Mouse (Mus musculus) mature B cell (primary cell): ENCODE data around the gene Gm28038.

Source experiments
- in situ Hi-C: fragments of 300-500 bp; cut with MboI; formaldehyde crosslinking; loops from 2 replicates; pipeline ENCODE4 v1.14.3; 2019

Gene Gm28038

GRCm38 (mm10) chr2:30285416-30286181 is 4.8 kb downstream of the Gm28038 start:
- in situ Hi-C loops, result no loop called here

GRCm38 (mm10) chr2:30286192-30287026 is 5.6 kb downstream of the Gm28038 start, which contains the start of the genes Dolk and Nup188:
Gene Dolk, minus strand, starts transcription at chr2:30286334.
Gene Nup188, plus strand, starts transcription at chr2:30286397.
- in situ Hi-C loops, result no loop called here

- in situ Hi-C loops, result no loop called here
Observed at GRCm38 (mm10) chr2:30287027-30287373, 6.2 kb downstream of the Gm28038 start.

GRCm38 (mm10) chr2:30299525-30299924 is 18.7 kb downstream of the Gm28038 start:
- in situ Hi-C loops, result no loop called here

- in situ Hi-C loops, result no loop called here
Observed at GRCm38 (mm10) chr2:30299966-30300365, 19.1 kb downstream of the Gm28038 start.

GRCm38 (mm10) chr2:30306087-30306486 is 25.2 kb downstream of the Gm28038 start:
- in situ Hi-C loops, result no loop called here

- in situ Hi-C loops, result no loop called here
Observed at GRCm38 (mm10) chr2:30309351-30309750, 28.5 kb downstream of the Gm28038 start.

- in situ Hi-C loops, result no loop called here
Observed at GRCm38 (mm10) chr2:30311481-30311880, 30.6 kb downstream of the Gm28038 start.

GRCm38 (mm10) chr2:30316136-30316535 is 35.3 kb downstream of the Gm28038 start:
- in situ Hi-C loops, result no loop called here

- in situ Hi-C loops, result no loop called here
Observed at GRCm38 (mm10) chr2:30316955-30317354, 36.1 kb downstream of the Gm28038 start.

GRCm38 (mm10) chr2:30319260-30319659 is 38.4 kb downstream of the Gm28038 start:
- in situ Hi-C loops, result no loop called here

- in situ Hi-C loops, result no loop called here
Observed at GRCm38 (mm10) chr2:30323111-30323510, 42.3 kb downstream of the Gm28038 start.

- in situ Hi-C loops, result no loop called here
Observed at GRCm38 (mm10) chr2:30325296-30325695, 44.5 kb downstream of the Gm28038 start.

GRCm38 (mm10) chr2:30327276-30327675 is 46.4 kb downstream of the Gm28038 start:
- in situ Hi-C loops, result no loop called here

- in situ Hi-C loops, result no loop called here
Observed at GRCm38 (mm10) chr2:30328791-30329190, 47.9 kb downstream of the Gm28038 start.

- in situ Hi-C loops, result no loop called here
Observed at GRCm38 (mm10) chr2:30335324-30335723, 54.5 kb downstream of the Gm28038 start.

GRCm38 (mm10) chr2:30336174-30336915 is 55.5 kb downstream of the Gm28038 start:
- in situ Hi-C loops, result no loop called here

- in situ Hi-C loops, result no loop called here
Observed at GRCm38 (mm10) chr2:30337179-30337578, 56.3 kb downstream of the Gm28038 start.

- in situ Hi-C loops, result no loop called here
Observed at GRCm38 (mm10) chr2:30342061-30342460, 61.2 kb downstream of the Gm28038 start.

GRCm38 (mm10) chr2:30342544-30342943 is 61.7 kb downstream of the Gm28038 start:
- in situ Hi-C loops, result no loop called here

GRCm38 (mm10) chr2:30343601-30344137 is 62.8 kb downstream of the Gm28038 start:
- in situ Hi-C loops, result no loop called here
